Mouse (Mus musculus) G1E (cell line): ENCODE data around the gene Wdr66.

Experiments used
- CTCF ChIP-seq: IDR thresholded peaks from 2 replicates; pipeline ENCODE4 v1.5.1; 2012; ENCODE audit warnings: low read depth, low read length, inconsistent platforms, mixed read lengths
- GATA1 ChIP-seq: IDR thresholded peaks from 2 replicates; pipeline ENCODE4 v1.6.1; 2012; ENCODE audit warnings: borderline replicate concordance, low read length, inconsistent platforms, mixed read lengths
- GATA2 ChIP-seq: IDR thresholded peaks from 2 replicates; pipeline ENCODE4 v1.6.1; 2012; ENCODE audit warnings: low read depth, low read length, inconsistent platforms, borderline replicate concordance
- POLR2AphosphoS5 ChIP-seq: IDR thresholded peaks from 2 replicates; pipeline ENCODE4 v1.6.1; 2012; ENCODE audit warnings: low read depth, low read length, inconsistent platforms; ENCODE audit not compliant: insufficient replicate concordance
- TAL1 ChIP-seq: conservative IDR thresholded peaks from 2 replicates; pipeline ENCODE4 v1.6.1; 2012; ENCODE audit warnings: low read depth, low read length, inconsistent platforms, mixed read lengths

- TF ChIP-seq CTCF = no peak
- TF ChIP-seq GATA1 = no peak
- no peak for TF ChIP-seq POLR2AphosphoS5
- TF ChIP-seq TAL1 = no peak
- TF ChIP-seq GATA2 = no peak
Measured at GRCm38 (mm10) chr5:123344963-123345852, 93.3 kb downstream of the Wdr66 start.
